Mouse (Mus musculus) limb, embryonic 13.5 days (tissue): ENCODE data around the gene Pin1. TPM values are rescaled to one million over a fixed set of nuclear protein-coding genes. Genes with fewer than 3 reads are reported as not detected.

Source experiments
- ATAC-seq: fragments of 200-750 bp; cut with Nextera tagmentation; 2 replicates; pipeline ENCODE4 v1.8.0; 2017; ENCODE audit warnings: low read depth, moderate number of reproducible peaks, moderate TSS enrichment; ENCODE audit not compliant: low FRiP score
- H3K27ac ChIP-seq: fragments of 300-500 bp; sonication (generic); 2 replicates; pipeline ENCODE4 v1.5.1; 2015; ENCODE audit warnings: inconsistent platforms, mild to moderate bottlenecking, moderate library complexity
- H3K27me3 ChIP-seq: fragments of 300-500 bp; sonication (generic); 2 replicates; pipeline ENCODE4 v1.6.1; 2015; ENCODE audit warnings: mild to moderate bottlenecking, inconsistent platforms
- H3K36me3 ChIP-seq: fragments of 300-500 bp; sonication (generic); 2 replicates; pipeline ENCODE4 v1.6.1; 2015; ENCODE audit warnings: inconsistent platforms, mild to moderate bottlenecking, moderate library complexity
- H3K4me1 ChIP-seq: fragments of 300-500 bp; sonication (generic); 2 replicates; pipeline ENCODE4 v1.6.1; 2015; ENCODE audit warnings: inconsistent platforms
- H3K4me2 ChIP-seq: fragments of 300-500 bp; sonication (generic); replicated peaks from 2 replicates; pipeline ENCODE4 v1.6.1; 2015; ENCODE audit warnings: inconsistent platforms, mild to moderate bottlenecking, moderate library complexity
- H3K4me3 ChIP-seq: fragments of 300-500 bp; sonication (generic); 2 replicates; pipeline ENCODE4 v1.5.1; 2015; ENCODE audit warnings: moderate library complexity, mild to moderate bottlenecking, inconsistent platforms
- H3K9ac ChIP-seq: fragments of 300-500 bp; sonication (generic); 2 replicates; pipeline ENCODE4 v1.6.1; 2015; ENCODE audit warnings: mild to moderate bottlenecking, inconsistent platforms
- H3K9me3 ChIP-seq: fragments of 300-500 bp; sonication (generic); 2 replicates; pipeline ENCODE4 v1.6.1; 2016; ENCODE audit warnings: inconsistent platforms
- WGBS: fragments of 180-500 bp; shearing (Covaris S2); methylation state at CpG from one replicate; pipeline ENCODE4 v1.1.7; 2015; 5-methylcytosine and 5-hydroxymethylcytosine counted together
- polyA plus RNA-seq: library from polyadenylated mRNA; unstranded; fragments of >200 nt; fragmentation: Nextera tagmentation; extraction: Ambion mirVana; gene quantifications from 2 replicates; pipeline ENCODE4 v1.2.1, GENCODE M21; 2015

Pin1 gene
- polyA plus RNA-seq, 1 experiment from 2014 or later = 49.9 TPM

DNA sequence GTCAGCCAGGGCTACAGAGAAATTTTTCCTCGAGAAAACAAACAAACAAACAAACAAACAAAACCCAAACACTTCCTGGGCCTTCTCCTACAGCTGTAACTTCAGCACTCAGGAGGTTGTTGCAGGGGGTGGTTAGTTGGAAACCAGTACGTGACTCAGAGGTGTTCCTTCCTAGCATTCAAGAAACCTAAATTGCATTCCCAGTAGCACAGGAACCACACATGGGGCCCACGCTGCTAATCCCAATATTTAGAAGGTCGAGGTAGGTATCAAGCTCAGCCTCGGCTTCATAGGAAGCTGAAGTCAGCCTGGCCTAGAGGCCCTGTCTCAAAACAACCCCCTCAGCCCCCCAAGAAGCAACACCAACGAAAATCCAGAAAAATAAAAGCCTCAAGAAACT, 10.4 kb upstream of the Pin1 start:
- Histone ChIP-seq H3K9ac (peak overlapping the region; percentile 92), H3K4me3 (peak overlapping the region; percentile 88), H3K27ac (no peak overlapping the region), H3K4me1 (peaks cover 30% of the 10 kb centered on the region), H3K9me3 (no peaks in the 10 kb centered on the region), H3K36me3 (peaks cover 30% of the 10 kb centered on the region), H3K27me3 (no peaks in the 10 kb centered on the region), H3K4me2 (peak overlapping the region; percentile 98)
- no peak for ATAC-seq
- 20% methylated on average over 6 of the region's 6 CpGs for WGBS

DNA sequence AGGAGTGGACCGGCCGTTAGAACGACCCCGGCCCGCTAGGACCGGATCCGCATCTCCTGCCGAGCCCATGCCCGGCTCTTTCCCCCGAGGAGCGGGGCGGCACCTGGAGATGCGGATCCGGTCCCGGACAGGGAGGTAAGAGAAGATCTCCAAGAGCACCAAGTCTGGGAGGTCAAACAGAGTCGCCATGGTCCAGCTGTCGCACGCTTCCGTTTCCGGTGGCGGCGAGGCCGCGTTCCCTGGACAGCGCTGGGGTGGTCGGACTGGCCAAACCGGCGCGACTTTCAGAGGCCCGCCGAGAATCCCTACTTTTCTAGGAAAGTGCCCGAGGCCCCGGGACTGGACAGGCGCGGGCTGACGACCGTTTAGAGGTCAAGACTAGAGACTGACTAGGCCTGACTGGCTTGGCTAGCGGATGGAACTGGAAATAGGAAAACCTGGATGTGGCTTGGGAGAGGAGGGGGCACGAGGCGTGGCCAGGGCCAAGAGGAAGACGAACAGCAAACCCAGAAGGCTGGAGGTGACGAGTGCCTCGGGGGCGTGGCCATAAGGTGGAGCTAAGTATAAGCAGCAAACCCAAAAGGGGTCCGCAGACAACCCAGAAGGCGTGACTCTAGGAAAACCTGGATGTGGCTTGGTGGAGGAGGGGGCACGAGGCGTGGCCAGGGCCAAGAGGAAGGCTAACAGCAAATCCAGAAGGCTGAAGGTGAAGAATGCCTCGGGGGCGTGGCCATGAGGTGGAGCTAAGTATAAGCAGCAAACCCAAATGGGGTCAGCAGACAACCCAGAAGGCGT, 9.6 kb upstream of the Pin1 start, which contains the start of gene Ubl5:
TSS of gene Ubl5 (plus strand) at position 778 of the 795 bp plus-strand sequence.
- Histone ChIP-seq H3K27me3 (no peaks in the 10 kb centered on the region), H3K9me3 (no peaks in the 10 kb centered on the region), H3K4me3 (peak within 1 kb of the TSS; percentile 88), H3K4me1 (peaks cover 30% of the 10 kb centered on the region), H3K4me2 (peak within 1 kb of the TSS; percentile 98), H3K9ac (peak within 1 kb of the TSS; percentile 92), H3K27ac (peak within 1 kb of the TSS; percentile 86), H3K36me3 (peaks cover 35% of the 10 kb centered on the region)
- WGBS = under 1% methylated on average over 51 of the region's 51 CpGs
- ATAC-seq = peak; percentile 95

DNA sequence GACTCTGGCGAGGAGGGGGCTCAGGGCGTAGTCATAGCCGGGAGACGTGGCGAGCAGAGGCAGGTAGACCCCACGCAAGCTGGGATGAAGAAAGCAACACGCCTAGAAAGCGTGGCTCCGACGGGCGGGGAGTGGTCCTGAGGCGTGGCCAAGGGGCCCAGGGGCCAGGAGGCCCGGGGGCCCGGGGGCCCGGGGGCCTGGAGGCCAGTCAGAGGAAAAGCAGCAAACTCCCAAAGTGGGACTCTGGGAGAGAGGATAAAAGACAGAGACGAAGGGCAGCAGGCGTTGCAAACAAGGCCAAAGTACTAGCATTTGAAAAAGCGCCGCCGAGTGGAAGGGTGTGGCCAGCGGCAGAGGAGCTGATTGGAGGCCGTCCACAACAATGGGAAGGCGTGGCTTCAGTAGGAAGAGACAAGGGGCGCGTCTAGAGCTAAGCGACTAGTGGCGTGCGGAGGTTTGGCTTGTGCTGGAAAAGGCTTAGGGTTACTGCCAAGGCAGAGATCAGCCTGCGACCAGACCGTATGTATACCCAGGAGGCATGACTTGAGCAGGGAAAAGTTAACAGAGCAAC, 8.9 kb upstream of the Pin1 start:
- H3K9me3 ChIP-seq = no peaks in the 10 kb centered on the region
- peak; percentile 80 for ATAC-seq
- under 1% methylated on average over 30 of the region's 30 CpGs for WGBS

DNA sequence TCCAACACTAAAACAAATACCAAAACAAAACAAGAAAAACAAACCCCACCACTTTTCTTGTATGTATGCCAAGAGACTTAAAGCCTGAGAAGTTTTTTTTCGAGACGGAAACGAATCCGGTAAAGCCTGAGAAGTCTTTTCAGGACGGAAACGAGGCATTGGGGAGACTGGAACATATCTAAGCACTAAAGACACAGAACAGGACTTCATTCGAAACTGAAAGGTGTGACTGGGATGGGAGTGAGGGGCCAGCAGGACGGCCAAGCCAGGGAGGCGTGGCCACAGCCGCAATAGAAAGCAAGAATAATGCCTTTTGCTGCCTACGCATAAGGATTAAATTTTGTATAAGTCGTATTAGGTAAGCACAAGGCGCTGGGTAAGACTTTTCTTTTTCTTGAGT, 8.1 kb upstream of the Pin1 start:
- no peak for ATAC-seq
- 9% methylated on average over 13 of the region's 13 CpGs for WGBS

More for the DNA sequence above, 8.9 kb upstream of the Pin1 start:
- Histone ChIP-seq H3K27ac (peak overlapping the region; percentile 86), H3K27me3 (no peaks in the 10 kb centered on the region), H3K4me1 (peaks cover 30% of the 10 kb centered on the region), H3K9ac (peak overlapping the region; percentile 87), H3K4me3 (peak overlapping the region; percentile 88), H3K4me2 (peak overlapping the region; percentile 98), H3K36me3 (peaks cover 33% of the 10 kb centered on the region)

DNA sequence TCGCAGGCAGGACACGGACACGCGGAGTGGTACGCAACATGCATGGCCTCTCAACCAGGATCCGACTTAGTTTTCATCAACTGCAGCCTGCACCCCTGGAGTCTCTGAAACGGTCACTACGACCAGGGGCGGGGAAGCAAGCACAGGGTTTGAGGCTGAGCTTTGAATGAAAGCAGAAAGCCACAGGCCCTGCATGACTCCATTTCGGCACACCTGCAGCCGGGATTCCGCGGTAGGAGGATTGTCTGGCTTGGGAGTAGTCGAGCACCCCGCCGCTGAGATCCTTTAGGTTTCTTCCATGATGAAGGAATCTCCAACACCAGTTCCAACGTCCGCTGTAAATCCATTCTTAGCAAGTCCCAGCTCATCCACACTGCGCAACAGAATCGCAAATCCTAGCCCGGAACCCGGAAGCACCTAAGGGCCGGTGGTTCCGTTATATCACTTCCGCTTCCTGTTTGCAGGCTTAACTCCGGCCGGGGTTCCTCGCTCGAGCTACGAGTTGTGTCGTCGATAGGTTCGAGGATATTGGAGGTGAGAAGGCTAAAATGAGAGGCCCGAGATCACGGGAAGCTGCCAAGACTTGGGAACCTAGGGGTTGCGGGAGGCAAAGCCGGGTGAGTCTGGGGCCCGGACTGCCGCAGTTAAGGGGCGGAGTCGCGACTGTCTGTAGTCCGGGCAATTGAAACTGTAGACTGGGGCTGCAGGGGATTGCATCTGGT, 7.4 kb upstream of the Pin1 start, which contains the start of gene Fbxl12:
TSS of gene Fbxl12 (minus strand) at position 408 of the 722 bp plus-strand sequence.
- WGBS = under 1% methylated on average over 43 of the region's 43 CpGs
- Histone ChIP-seq H3K9me3 (no peaks in the 10 kb centered on the region), H3K36me3 (peaks cover 32% of the 10 kb centered on the region), H3K27ac (peak within 1 kb of the TSS; percentile 64), H3K9ac (peak within 1 kb of the TSS; percentile 87), H3K4me1 (peaks cover 30% of the 10 kb centered on the region), H3K4me3 (peak within 1 kb of the TSS; percentile 88), H3K27me3 (no peaks in the 10 kb centered on the region), H3K4me2 (peak within 1 kb of the TSS; percentile 98)
- ATAC-seq = no peak

More for the DNA sequence above, 8.1 kb upstream of the Pin1 start:
- H3K4me1 ChIP-seq = peaks cover 30% of the 10 kb centered on the region
- H3K9me3 ChIP-seq = no peaks in the 10 kb centered on the region
- H3K36me3 ChIP-seq = peaks cover 33% of the 10 kb centered on the region
- peak overlapping the region; percentile 87 for H3K9ac ChIP-seq
- peak overlapping the region; percentile 88 for H3K4me3 ChIP-seq
- peak overlapping the region; percentile 98 for H3K4me2 ChIP-seq
- no peaks in the 10 kb centered on the region for H3K27me3 ChIP-seq
- no peak overlapping the region; the same call in 1 of the 2 replicates for H3K27ac ChIP-seq

DNA sequence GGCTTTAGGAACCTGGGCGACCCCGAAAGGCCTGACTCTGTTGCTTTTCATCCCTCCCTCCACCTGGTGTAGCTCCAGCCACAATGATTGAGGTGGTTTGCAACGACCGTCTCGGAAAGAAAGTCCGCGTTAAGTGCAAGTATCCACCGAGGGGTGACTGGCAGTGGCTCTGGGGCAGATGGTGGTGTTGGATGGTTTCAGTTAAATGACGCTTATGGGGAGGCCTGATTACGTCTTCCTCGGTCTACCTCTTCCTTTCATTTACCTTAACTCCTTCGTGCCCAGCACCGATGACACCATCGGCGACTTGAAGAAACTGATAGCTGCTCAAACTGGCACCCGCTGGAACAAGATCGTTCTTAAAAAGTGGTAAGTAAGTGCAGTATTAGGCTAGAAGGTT, 6.8 kb upstream of the Pin1 start:
- H3K9ac ChIP-seq = peak overlapping the region; percentile 87
- WGBS = 4% methylated on average over 17 of the region's 17 CpGs

DNA sequence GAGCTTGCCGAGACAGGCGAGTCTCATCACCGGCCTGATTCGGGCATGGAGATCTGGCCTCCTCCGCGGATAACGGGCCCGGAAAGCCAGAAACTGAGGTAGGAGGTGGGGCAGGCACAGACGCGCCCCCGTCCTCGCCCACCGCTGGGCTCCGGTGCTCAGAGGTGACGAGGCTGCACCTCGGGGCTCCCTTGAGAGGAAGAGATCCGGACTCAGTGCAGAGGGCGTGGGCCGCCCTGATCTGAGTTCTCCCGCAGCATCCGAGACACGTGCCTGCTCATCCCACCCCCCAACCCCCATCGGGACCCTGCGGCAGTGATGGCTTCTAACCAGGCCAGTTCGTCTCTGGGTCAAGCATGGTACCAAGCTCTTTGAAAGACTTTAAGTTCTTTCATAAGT, 364 bp downstream of the Pin1 start:
- Histone ChIP-seq H3K36me3 (peaks cover 54% of the 10 kb centered on the region), H3K27ac (peak overlapping the region; percentile 33; the same call in 1 of the 2 replicates), H3K27me3 (no peaks in the 10 kb centered on the region), H3K9me3 (no peaks in the 10 kb centered on the region), H3K9ac (peak overlapping the region; percentile 93), H3K4me2 (peak overlapping the region; percentile 81), H3K4me3 (peak overlapping the region; percentile 92), H3K4me1 (peaks cover 26% of the 10 kb centered on the region)
- WGBS = under 1% methylated on average over 25 of the region's 25 CpGs
- ATAC-seq = peak; percentile 4

More for the DNA sequence above, 6.8 kb upstream of the Pin1 start:
- peak overlapping the region; percentile 88 for H3K4me3 ChIP-seq
- peak overlapping the region; percentile 64 for H3K27ac ChIP-seq
- H3K4me1 ChIP-seq = peaks cover 30% of the 10 kb centered on the region
- no peak for ATAC-seq
- no peaks in the 10 kb centered on the region for H3K9me3 ChIP-seq
- no peaks in the 10 kb centered on the region for H3K27me3 ChIP-seq
- peak overlapping the region; percentile 98 for H3K4me2 ChIP-seq
- H3K36me3 ChIP-seq = peaks cover 32% of the 10 kb centered on the region

DNA sequence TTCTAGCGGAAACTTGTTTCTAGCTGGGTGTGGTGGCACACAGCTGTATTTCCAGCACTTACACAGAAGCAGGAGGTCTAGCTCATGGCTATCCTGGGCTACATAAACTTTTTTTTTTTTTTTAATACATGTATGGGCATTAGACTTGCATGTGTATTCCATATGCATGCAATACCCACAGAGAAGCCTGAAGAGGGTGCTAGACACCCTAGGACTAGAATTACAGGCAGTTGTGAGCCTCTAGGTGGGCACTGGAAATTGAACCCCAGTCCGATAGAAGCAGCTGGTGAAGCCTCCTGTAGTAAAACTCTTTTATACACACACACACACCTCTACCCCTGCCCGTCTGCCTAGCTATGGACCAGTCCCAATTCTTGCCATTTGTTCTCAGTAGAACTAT, 2.0 kb downstream of the Pin1 start:
- Histone ChIP-seq H3K4me3 (peak overlapping the region; percentile 92; the same call in 1 of the 2 replicates), H3K4me2 (peak overlapping the region; percentile 81), H3K9me3 (no peaks in the 10 kb centered on the region), H3K27ac (no peak overlapping the region), H3K27me3 (no peaks in the 10 kb centered on the region), H3K9ac (no peak overlapping the region), H3K36me3 (peaks cover 57% of the 10 kb centered on the region), H3K4me1 (peaks cover 26% of the 10 kb centered on the region)
- no peak for ATAC-seq
- WGBS = 91% methylated on average over 3 of the region's 3 CpGs

DNA sequence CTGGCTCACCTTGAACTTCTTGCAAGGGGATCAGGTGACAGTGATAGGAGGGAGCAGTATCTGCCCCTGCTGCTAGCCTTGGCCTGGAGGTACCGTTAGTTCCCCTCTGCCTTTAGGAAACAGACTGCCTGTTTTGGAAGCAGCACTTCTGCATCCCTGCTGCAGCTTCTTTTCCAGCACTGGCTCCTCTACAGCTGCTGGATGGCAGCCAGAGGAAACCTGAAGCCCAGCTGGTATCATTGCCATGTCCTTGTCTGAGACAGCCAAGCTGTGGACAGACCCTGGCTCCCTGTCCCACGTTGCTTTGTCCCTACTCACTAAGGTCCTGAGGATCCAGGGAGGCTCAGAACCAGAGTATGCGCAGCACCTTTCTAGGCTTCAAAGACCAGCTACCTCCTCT, 5.7 kb downstream of the Pin1 start:
- WGBS = 87% methylated on average over 3 of the region's 3 CpGs
- ATAC-seq = no peak
- Histone ChIP-seq H3K4me3 (no peak overlapping the region), H3K27me3 (no peaks in the 10 kb centered on the region), H3K36me3 (peaks cover 88% of the 10 kb centered on the region), H3K9ac (no peak overlapping the region), H3K4me1 (peaks cover 20% of the 10 kb centered on the region), H3K27ac (no peak overlapping the region), H3K9me3 (no peaks in the 10 kb centered on the region), H3K4me2 (no peak overlapping the region)

DNA sequence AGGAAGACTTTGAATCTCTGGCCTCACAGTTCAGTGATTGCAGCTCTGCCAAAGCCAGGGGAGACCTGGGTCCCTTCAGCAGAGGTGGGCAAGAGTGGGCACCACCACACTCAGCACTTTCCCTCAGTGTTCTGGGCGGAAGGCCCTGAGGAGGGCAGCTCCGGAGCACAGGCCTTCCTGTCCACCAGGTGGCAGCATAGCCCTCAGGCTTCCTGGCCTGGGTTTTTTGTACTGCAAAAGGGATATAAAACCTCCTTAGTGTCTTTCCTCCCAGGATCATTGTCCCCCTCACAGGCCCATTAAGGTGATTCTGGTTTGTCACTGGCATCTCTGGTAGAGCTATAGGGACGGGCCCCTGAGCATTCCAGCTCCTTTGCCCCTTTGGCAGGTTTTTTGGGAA, 10.4 kb downstream of the Pin1 start:
- Histone ChIP-seq H3K4me2 (no peak overlapping the region), H3K4me3 (no peak overlapping the region), H3K36me3 (peaks cover 78% of the 10 kb centered on the region), H3K27ac (no peak overlapping the region), H3K4me1 (peaks cover 15% of the 10 kb centered on the region), H3K9ac (no peak overlapping the region), H3K27me3 (no peaks in the 10 kb centered on the region), H3K9me3 (no peaks in the 10 kb centered on the region)
- no peak for ATAC-seq
- 58% methylated on average over 3 of the region's 3 CpGs for whole genome bisulfite sequencing

DNA sequence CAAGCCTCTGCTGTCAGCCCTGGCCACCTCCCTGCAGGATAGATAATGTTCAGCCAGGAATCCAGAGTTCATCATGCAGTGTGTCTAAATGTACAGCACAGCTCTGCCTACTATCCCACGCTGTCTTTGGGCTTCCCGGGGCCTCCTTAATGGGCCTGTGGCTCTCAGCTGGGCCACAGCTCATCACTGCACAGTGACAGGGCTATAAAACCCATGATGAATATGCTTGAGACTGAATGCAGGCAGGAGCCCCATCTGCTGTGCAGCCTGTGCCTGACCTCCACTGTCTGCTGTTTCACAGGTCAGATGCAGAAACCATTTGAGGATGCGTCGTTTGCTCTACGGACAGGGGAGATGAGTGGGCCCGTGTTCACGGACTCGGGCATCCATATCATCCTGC, 11.0 kb downstream of the Pin1 start:
- Histone ChIP-seq H3K4me2 (no peak overlapping the region), H3K9ac (no peak overlapping the region)

DNA sequence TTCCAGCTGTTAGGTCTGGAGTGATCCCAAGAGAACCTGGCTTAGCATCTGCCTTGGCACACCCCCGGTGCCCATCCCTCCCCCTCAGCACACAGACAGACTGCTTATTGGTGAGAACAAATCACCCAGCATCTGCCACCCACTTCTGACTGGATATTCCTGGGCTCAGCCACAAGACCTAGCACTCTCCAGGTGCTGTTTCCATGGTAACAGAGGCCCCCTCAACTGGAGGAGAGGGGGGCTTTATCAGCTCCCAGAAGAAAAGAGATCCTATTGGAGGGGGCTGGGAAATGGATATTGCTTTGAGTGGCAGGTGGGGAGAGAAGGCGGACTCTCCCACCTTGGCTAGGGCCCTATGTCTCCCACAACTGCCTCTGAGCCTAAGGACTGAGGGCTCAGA, 12.1 kb downstream of the Pin1 start:
- Histone ChIP-seq H3K36me3 (peaks cover 62% of the 10 kb centered on the region), H3K4me3 (no peak overlapping the region), H3K27ac (peak overlapping the region; percentile 58; the same call in 1 of the 2 replicates), H3K4me1 (peaks cover 15% of the 10 kb centered on the region), H3K4me2 (no peak overlapping the region), H3K27me3 (no peaks in the 10 kb centered on the region), H3K9me3 (no peaks in the 10 kb centered on the region), H3K9ac (no peak overlapping the region)
- WGBS = 85% methylated on average over 2 of the region's 2 CpGs
- ATAC-seq = no peak

More for the DNA sequence above, 11.0 kb downstream of the Pin1 start:
- H3K4me1 ChIP-seq = peaks cover 15% of the 10 kb centered on the region
- WGBS = 90% methylated on average over 8 of the region's 8 CpGs
- H3K9me3 ChIP-seq = no peaks in the 10 kb centered on the region
- no peak overlapping the region for H3K27ac ChIP-seq
- peaks cover 73% of the 10 kb centered on the region for H3K36me3 ChIP-seq
- no peak overlapping the region for H3K4me3 ChIP-seq
- H3K27me3 ChIP-seq = no peaks in the 10 kb centered on the region
- no peak for ATAC-seq
